Comparison of ENCODE assay signal across 8 mouse cellular contexts in the genomic region with DNA sequence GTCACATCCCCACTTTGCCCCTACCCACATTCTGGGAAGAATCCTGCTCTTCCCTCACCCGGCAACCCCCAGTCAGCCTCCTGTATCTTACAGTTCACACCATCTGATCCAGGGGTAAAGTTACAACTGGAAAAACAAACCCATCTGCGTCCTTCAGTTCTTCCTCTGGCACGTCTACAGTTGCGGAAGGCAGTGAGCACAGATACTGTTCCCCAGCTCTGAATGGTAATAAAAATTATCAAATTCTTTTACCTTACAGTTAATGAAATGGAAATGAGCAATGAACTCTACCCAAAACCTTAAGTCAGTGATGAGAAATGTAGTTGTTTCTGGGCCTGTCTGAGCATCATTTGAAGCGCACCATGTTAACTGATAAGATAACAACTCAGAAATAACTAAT. TPM values are rescaled to one million over a fixed set of nuclear protein-coding genes. Genes with fewer than 3 reads are reported as not detected.
DNase-seq lines count a peak whose midpoint lies in the region; ATAC-seq and TF ChIP-seq lines count a peak whose summit lies in the region.

No protein-coding gene starts in this region.

- H3K36me3 ChIP-seq in testis, adult 2 months (ENCODE audit: control insufficient read depth, insufficient read depth, low read length): no peaks in the 10 kb centered on the region
- no peaks in the 10 kb centered on the region for H3K36me3 ChIP-seq in hindbrain, embryonic 16.5 days (ENCODE audit: control insufficient read depth, insufficient read depth, low read length)
- H3K36me3 ChIP-seq in midbrain, postnatal 0 days (ENCODE audit: insufficient read depth, low read length): no peaks in the 10 kb centered on the region

- no peak overlapping the region for H3K9ac ChIP-seq in hindbrain, embryonic 16.5 days (ENCODE audit: low read depth, low read length)
- H3K9ac ChIP-seq in midbrain, postnatal 0 days (replicated peaks; ENCODE audit: low read length, poor library complexity, severe bottlenecking): no peak overlapping the region

- H3K4me3 ChIP-seq in cerebellum, adult 2 months (replicated peaks; ENCODE audit: insufficient read depth, low read depth, low read length): no peak overlapping the region
- no peak overlapping the region for H3K4me3 ChIP-seq in testis, adult 2 months (ENCODE audit: control insufficient read depth, low read depth, low read length)
- H3K4me3 ChIP-seq in hindbrain, embryonic 16.5 days (ENCODE audit: low read length): no peak overlapping the region
- no peak overlapping the region for H3K4me3 ChIP-seq in midbrain, postnatal 0 days (ENCODE audit: low read depth, low read length)

- H3K9me3 ChIP-seq in hindbrain, embryonic 16.5 days (ENCODE audit: control insufficient read depth, low read length): no peaks in the 10 kb centered on the region
- H3K9me3 ChIP-seq in midbrain, postnatal 0 days (ENCODE audit: low read length): no peaks in the 10 kb centered on the region

- no peaks in the 10 kb centered on the region for H3K27me3 ChIP-seq in cerebellum, adult 2 months (ENCODE audit: control insufficient read depth, insufficient read depth, low read length)
- no peaks in the 10 kb centered on the region for H3K27me3 ChIP-seq in testis, adult 2 months (ENCODE audit: control insufficient read depth, insufficient read depth, low read length)
- no peaks in the 10 kb centered on the region for H3K27me3 ChIP-seq in hindbrain, embryonic 16.5 days (replicated peaks; ENCODE audit: control insufficient read depth, insufficient read depth, low read length)
- H3K27me3 ChIP-seq in midbrain, postnatal 0 days (ENCODE audit: insufficient read depth, low read length): no peaks in the 10 kb centered on the region

- peak in 1 of 2 experiments; percentile 19 for DNase-seq in cerebellum, adult 2 months
- no peak for DNase-seq in cerebellum, adult 18-20 months
- no peak for DNase-seq in testis, postnatal 14 days (ENCODE audit: low spot score)
- DNase-seq in midbrain, postnatal 0 days (ENCODE audit: low spot score): no peak
- no peak for DNase-seq in frontal cortex, postnatal 36 days (ENCODE audit: low spot score in 2 of 2)

- no peak for ATAC-seq in hindbrain, embryonic 16.5 days
- ATAC-seq in midbrain, postnatal 0 days (ENCODE audit: low FRiP score): no peak
- no peak for ATAC-seq in activated CD4-positive, CD25-positive, alpha-beta regulatory T cell, adult 4 months

- peaks cover 13% of the 10 kb centered on the region for H3K4me1 ChIP-seq in cerebellum, adult 2 months (ENCODE audit: control insufficient read depth, insufficient read depth, low read length)
- peaks cover 32% of the 10 kb centered on the region for H3K4me1 ChIP-seq in testis, adult 2 months (ENCODE audit: control insufficient read depth, insufficient read depth, low read length)
- H3K4me1 ChIP-seq in hindbrain, embryonic 16.5 days (ENCODE audit: control insufficient read depth, insufficient read depth, low read depth, low read length): peaks cover 18% of the 10 kb centered on the region
- H3K4me1 ChIP-seq in midbrain, postnatal 0 days (ENCODE audit: insufficient read depth, low read length): peaks cover 7% of the 10 kb centered on the region; the same call in 1 of the 2 replicates

- H3K4me2 ChIP-seq in hindbrain, embryonic 16.5 days (ENCODE audit: low read length): no peak overlapping the region
- no peak overlapping the region for H3K4me2 ChIP-seq in midbrain, postnatal 0 days (ENCODE audit: low read depth, low read length, poor library complexity, severe bottlenecking)

- no peak for TF ChIP-seq CTCF in cerebellum, adult 2 months (IDR thresholded peaks at IDR 0.05; ENCODE audit: borderline replicate concordance, insufficient read depth, low read depth, low read length)
- TF ChIP-seq CTCF in testis, adult 2 months (IDR thresholded peaks at IDR 0.05; ENCODE audit: control insufficient read depth, insufficient read depth, insufficient replicate concordance, low read depth, low read length): no peak
- TF ChIP-seq CTCF in midbrain, postnatal 0 days (IDR thresholded peaks at IDR 0.05): no peak

- no peak for TF ChIP-seq POLR2A in cerebellum, adult 2 months (IDR thresholded peaks at IDR 0.05; ENCODE audit: borderline replicate concordance, insufficient read depth, low read length)
- TF ChIP-seq POLR2A in testis, adult 2 months (IDR thresholded peaks at IDR 0.05; ENCODE audit: control insufficient read depth, low read depth, low read length): no peak

- 85% methylated on average over 5 of the region's 5 CpGs for WGBS in cerebellum, adult 2 months
- WGBS in hindbrain, embryonic 16.5 days: 61% methylated on average over 5 of the region's 5 CpGs
- 53% methylated on average over 5 of the region's 5 CpGs for WGBS in midbrain, postnatal 0 days

- H3K27ac ChIP-seq in cerebellum, adult 2 months (ENCODE audit: insufficient read depth, low read length): peak overlapping the region; percentile 88
- peak overlapping the region; percentile 92 for H3K27ac ChIP-seq in testis, adult 2 months (ENCODE audit: control insufficient read depth, insufficient read depth, low read depth, low read length)
- peak overlapping the region; percentile 89 for H3K27ac ChIP-seq in hindbrain, embryonic 16.5 days (ENCODE audit: low read depth, low read length)
- H3K27ac ChIP-seq in midbrain, postnatal 0 days (ENCODE audit: low read depth, low read length): peak overlapping the region; percentile 89

RNA-seq across cellular contexts. Expression of gene Atf7ip, which starts 38.1 kb away (rescaled TPM):
- 70.5 and 83.0 TPM in 2 replicates for polyA plus RNA-seq in cerebellum, adult 2 months (2012; rRNA removed)
- 15.9 and 16.8 TPM in 2 replicates for polyA plus RNA-seq in testis, adult 2 months (2012; rRNA removed)
- polyA plus RNA-seq in hindbrain, embryonic 16.5 days (2015; fragmentation: Nextera tagmentation; extraction: Ambion mirVana): 30.4 and 33.9 TPM in 2 replicates
- total RNA-seq in midbrain, postnatal 0 days (2014; rRNA removed): 43.1 and 55.2 TPM in 2 replicates
- polyA plus RNA-seq in midbrain, postnatal 0 days (2015; fragmentation: Nextera tagmentation; extraction: Ambion mirVana): 18.9 and 28.7 TPM in 2 replicates
- 10 to 100 TPM; 72.8 to 79.5 TPM for polyA plus RNA-seq in activated CD4-positive, CD25-positive, alpha-beta regulatory T cell, adult 4 months (2017; shearing (Covaris generic))

RNA-seq across cellular contexts. Expression of gene E330021D16Rik, which starts 52.5 kb away (rescaled TPM):
- polyA plus RNA-seq in cerebellum, adult 2 months (2012; rRNA removed): not detected in 2 replicates
- polyA plus RNA-seq in testis, adult 2 months (2012; rRNA removed): 0.12 and 0.28 TPM in 2 replicates
- not detected in 2 replicates for polyA plus RNA-seq in hindbrain, embryonic 16.5 days (2015; fragmentation: Nextera tagmentation; extraction: Ambion mirVana)
- total RNA-seq in midbrain, postnatal 0 days (2014; rRNA removed): not detected in 2 replicates
- not detected in 2 replicates for polyA plus RNA-seq in midbrain, postnatal 0 days (2015; fragmentation: Nextera tagmentation; extraction: Ambion mirVana)
- polyA plus RNA-seq in activated CD4-positive, CD25-positive, alpha-beta regulatory T cell, adult 4 months (2017; shearing (Covaris generic)): 1 to 10 TPM in 1 of 2 experiments, under 1 TPM in 1; 0.82 to 1.1 TPM
